Mouse (Mus musculus) myocyte (in vitro differentiated cells): ENCODE results near the gene Spop.

Source experiments
- MYOD1 ChIP-seq, 3 experiments: IDR thresholded peaks; one replicate each; pipeline ENCODE4 v1.6.1; 2011; ENCODE audit warnings: control low read depth in 2 of 3, low read depth in 2 of 3, mild to moderate bottlenecking in 2 of 3, moderate library complexity in 1 of 3; ENCODE audit not compliant: insufficient read length in 2 of 3, control insufficient read depth in 1 of 3
- MYOG ChIP-seq, 3 experiments: IDR thresholded peaks; one replicate each; pipeline ENCODE4 v1.6.1; 2011; ENCODE audit warnings: control low read depth in 2 of 3, low read depth in 2 of 3, mild to moderate bottlenecking in 2 of 3; ENCODE audit not compliant: insufficient read length in 2 of 3, control insufficient read depth in 1 of 3, insufficient read depth in 1 of 3
- POLR2A ChIP-seq: IDR thresholded peaks from one replicate; pipeline ENCODE4 v1.6.1; 2011; ENCODE audit warnings: low read depth, mild to moderate bottlenecking, control low read depth, moderate library complexity; ENCODE audit not compliant: insufficient read length
- POLR2AphosphoS2 ChIP-seq: IDR thresholded peaks from one replicate; pipeline ENCODE4 v1.6.1; 2011; ENCODE audit warnings: low read depth, control low read depth; ENCODE audit not compliant: insufficient read length
- TCF12 ChIP-seq: IDR thresholded peaks from one replicate; pipeline ENCODE4 v1.6.1; 2011; ENCODE audit warnings: mild to moderate bottlenecking, control low read depth; ENCODE audit not compliant: poor library complexity, insufficient read depth, severe bottlenecking
- USF1 ChIP-seq: IDR thresholded peaks from one replicate; pipeline ENCODE4 v1.6.1; 2011; ENCODE audit warnings: low read depth, mild to moderate bottlenecking, control low read depth, moderate library complexity

DNA sequence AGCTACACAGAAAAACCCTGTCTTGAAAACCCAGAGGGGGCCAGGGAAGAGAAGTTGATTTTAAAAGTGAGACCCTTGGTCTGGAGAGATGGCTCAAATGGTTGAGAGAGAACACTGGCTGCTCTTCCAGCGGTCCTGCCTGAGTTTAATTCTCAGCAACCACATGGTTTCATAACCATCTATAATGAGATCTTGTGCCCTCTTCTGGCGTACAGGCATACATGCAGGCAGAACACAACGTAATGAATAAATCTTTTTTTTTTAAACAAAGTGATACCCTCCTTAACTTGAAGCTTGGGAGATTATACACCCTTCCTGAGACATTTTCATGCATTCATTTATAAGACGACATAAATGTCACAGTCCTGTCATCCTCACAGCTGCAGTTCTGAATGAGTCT is 65.6 kb downstream of the Spop start:
- TF ChIP-seq POLR2A (no peak), MYOD1 (IDR thresholded peaks at IDR 0.05; ENCODE audit: control insufficient read depth in 1 of 3, insufficient read length in 2 of 3, low read depth in 2 of 3) (no peak), USF1 (no peak), TCF12 (no peak), POLR2AphosphoS2 (no peak), MYOG (IDR thresholded peaks at IDR 0.05; ENCODE audit: control insufficient read depth in 1 of 3, insufficient read depth in 1 of 3, insufficient read length in 2 of 3, low read depth in 2 of 3) (no peak)
